Mouse (Mus musculus) neural tube, embryonic 10.5 days (tissue): Measurements from ENCODE around the gene Myo16.

Experiments used
- DNase-seq: peaks from one replicate; pipeline ENCODE4 v3.0.0-alpha.2; 2017; ENCODE audit warnings: low spot score; ENCODE audit errors: extremely low spot score

The Myo16 gene

GRCm38 (mm10) chr8:10470280-10470679 is 316.6 kb downstream of the Myo16 start:
- DNase-seq: no peak

GRCm38 (mm10) chr8:10472371-10472770 is 318.7 kb downstream of the Myo16 start:
- DNase-seq: no peak

- DNase-seq: no peak
These were observed 320.7 kb downstream of the Myo16 start for GRCm38 (mm10) chr8:10474446-10474845.

- DNase-seq: no peak
These were observed 325.3 kb downstream of the Myo16 start for GRCm38 (mm10) chr8:10479059-10479458.

- DNase-seq: no peak
These were observed 327.1 kb downstream of the Myo16 start for GRCm38 (mm10) chr8:10480850-10481249.

- no peak for DNase-seq
These were observed 328.4 kb downstream of the Myo16 start for GRCm38 (mm10) chr8:10482064-10482463.

GRCm38 (mm10) chr8:10482880-10483279 is 329.2 kb downstream of the Myo16 start:
- no peak for DNase-seq

- DNase-seq: no peak
These were observed 330.1 kb downstream of the Myo16 start for GRCm38 (mm10) chr8:10483841-10484240.

GRCm38 (mm10) chr8:10489738-10490419 is 336.2 kb downstream of the Myo16 start:
- no peak for DNase-seq

GRCm38 (mm10) chr8:10490420-10490784 is 336.7 kb downstream of the Myo16 start:
- DNase-seq: no peak

- no peak for DNase-seq
These were observed 337.2 kb downstream of the Myo16 start for GRCm38 (mm10) chr8:10490874-10491273.

GRCm38 (mm10) chr8:10499846-10500245 is 346.1 kb downstream of the Myo16 start:
- DNase-seq: no peak

- DNase-seq: no peak
These were observed 346.8 kb downstream of the Myo16 start for GRCm38 (mm10) chr8:10500465-10500864.

- DNase-seq: no peak
These were observed 348.0 kb downstream of the Myo16 start for GRCm38 (mm10) chr8:10501750-10502149.

GRCm38 (mm10) chr8:10512105-10512504 is 358.4 kb downstream of the Myo16 start:
- DNase-seq: no peak

- no peak for DNase-seq
These were observed 363.7 kb downstream of the Myo16 start for GRCm38 (mm10) chr8:10517381-10517780.

GRCm38 (mm10) chr8:10519276-10519675 is 365.6 kb downstream of the Myo16 start:
- no peak for DNase-seq

GRCm38 (mm10) chr8:10521463-10521862 is 367.8 kb downstream of the Myo16 start:
- no peak for DNase-seq

- no peak for DNase-seq
These were observed 372.0 kb downstream of the Myo16 start for GRCm38 (mm10) chr8:10525686-10526085.

GRCm38 (mm10) chr8:10526616-10527015 is 372.9 kb downstream of the Myo16 start:
- DNase-seq: no peak

- no peak for DNase-seq
These were observed 381.0 kb downstream of the Myo16 start for GRCm38 (mm10) chr8:10534619-10535286.

GRCm38 (mm10) chr8:10538319-10538718 is 384.6 kb downstream of the Myo16 start:
- DNase-seq: no peak

GRCm38 (mm10) chr8:10539665-10540064 is 386.0 kb downstream of the Myo16 start:
- DNase-seq: no peak
